Mouse (Mus musculus): ENCODE measurements around the gene Slc40a1.

DNA sequence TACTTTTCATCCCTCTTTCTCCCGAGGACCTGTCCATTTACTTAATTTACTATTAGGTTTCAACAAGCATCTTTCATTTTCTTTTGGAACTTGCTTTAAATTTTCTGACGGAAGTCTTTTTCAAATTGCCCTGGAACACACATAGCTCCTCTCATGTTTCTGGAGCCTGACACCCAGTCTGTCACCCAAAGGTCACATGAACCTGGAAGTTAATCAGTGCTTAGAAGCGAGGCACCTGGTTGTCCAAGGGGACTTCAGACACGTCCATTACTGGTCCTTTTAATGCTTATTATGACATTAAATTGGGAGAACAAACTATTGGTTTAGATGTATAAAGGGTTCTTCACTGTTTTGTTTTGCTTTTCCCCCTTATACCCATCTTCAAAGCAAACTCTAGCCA, 3.0 kb downstream of the Slc40a1 start:
- TF ChIP-seq CTCF (IDR thresholded peaks at IDR 0.05; ENCODE audit: insufficient read depth, low read length) (no peak), POLR2A (IDR thresholded peaks at IDR 0.05; ENCODE audit: borderline replicate concordance, extremely low read depth, low read depth, low read length) (no peak)

Measured in lung, adult 2 months (tissue).